Mouse (Mus musculus): ENCODE measurements around the gene Cyb5d2.

The Cyb5d2 gene

DNA sequence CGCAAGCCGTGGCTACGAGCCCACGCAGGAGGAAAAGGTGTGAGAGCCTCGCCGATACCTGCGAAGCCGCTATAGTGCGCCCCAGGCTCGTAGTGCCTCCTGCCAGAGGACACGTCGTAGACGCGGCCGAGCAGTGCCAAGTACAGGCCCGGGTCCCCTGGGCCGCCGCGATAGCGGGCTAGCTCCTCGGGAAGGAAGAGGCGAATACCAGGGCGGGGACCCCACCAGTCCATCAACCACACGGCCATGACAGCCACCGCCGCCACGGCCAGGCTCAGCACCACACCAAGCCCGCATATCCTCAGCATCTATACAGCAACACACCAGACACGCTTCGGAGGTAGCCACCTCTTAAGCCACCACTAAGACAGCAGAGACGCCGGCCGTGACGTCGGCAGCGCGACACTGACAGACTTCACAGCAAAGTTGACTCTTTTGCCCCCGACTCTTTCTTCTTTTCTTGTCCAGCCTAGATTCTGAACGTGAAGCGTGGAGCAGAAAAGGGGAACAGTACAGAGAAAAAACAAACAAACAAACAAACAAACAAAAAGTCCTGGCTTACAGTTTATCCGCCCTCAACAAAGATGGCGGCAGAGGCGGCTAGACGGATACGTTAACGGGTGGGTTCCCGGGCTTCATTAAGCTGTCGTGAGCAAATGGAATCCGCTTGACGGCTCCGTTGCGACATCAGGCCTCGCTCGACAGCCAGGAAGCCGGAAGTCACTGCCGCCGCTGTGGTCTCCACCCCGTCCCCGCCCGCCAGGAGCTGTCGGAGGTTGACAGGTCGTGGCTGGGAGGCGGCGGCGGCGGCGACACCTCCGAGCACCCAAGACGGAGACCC, at the start of gene Cyb5d2, which contains the start of gene Zzef1:
Gene Cyb5d2 (minus strand): TSS at position 688 of the 841 bp plus-strand sequence.
Gene Zzef1 (plus strand): TSS at position 772 of the 841 bp plus-strand sequence.
- in situ Hi-C loops (cut with MboI; ENCODE audit: unreplicated experiment in 2 of 2), result loop anchor here in 1 of 2 experiments (25.0 kb wide), 1 partner anchor 583 kb away; the partner anchor contains the start of genes 4933427D14Rik, Gm43951, Med31 and Txndc17

DNA sequence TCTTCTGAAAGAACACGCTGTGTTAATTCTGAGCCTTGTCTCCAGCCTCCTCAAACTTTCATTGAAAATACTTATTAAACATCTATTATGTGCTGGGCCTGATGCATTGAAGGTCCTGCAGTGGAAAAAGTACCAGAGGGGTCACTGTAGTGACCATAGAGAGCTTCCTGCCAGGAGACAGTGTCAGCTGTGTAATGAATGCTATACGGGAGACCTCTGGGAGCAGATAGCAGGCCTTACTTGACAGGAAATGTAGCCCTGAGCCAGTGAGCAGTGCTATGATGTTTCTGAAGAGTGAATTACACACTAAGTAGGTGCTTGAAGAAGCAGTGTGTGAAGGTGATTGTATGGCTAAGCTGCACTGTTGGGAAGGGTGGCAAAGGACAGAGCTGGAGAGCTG, 49.6 kb upstream of the Cyb5d2 start:
- in situ Hi-C loops (cut with MboI; ENCODE audit: unreplicated experiment in 2 of 2), result no loop called here

DNA sequence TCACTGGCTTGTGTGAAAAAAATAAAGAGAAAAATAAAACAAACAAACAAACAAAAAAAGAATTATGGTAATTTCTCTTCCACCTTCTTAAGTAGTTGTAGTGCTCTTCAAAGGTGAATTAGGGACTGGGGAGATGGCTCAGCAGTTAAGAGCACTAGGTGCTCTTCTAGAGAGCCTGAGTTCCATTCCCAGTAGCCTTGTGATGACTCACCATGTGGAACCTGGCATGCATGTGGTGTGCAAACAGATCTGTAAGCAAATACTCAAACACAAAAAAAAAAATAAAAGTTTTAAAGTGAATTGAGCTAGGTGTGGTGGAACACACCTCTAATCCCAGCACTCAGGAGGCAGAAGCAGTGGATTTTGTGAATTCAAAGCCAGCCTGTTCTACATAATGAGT, 47.6 kb upstream of the Cyb5d2 start:
- in situ Hi-C loops (cut with MboI; ENCODE audit: unreplicated experiment in 2 of 2), result no loop called here

DNA sequence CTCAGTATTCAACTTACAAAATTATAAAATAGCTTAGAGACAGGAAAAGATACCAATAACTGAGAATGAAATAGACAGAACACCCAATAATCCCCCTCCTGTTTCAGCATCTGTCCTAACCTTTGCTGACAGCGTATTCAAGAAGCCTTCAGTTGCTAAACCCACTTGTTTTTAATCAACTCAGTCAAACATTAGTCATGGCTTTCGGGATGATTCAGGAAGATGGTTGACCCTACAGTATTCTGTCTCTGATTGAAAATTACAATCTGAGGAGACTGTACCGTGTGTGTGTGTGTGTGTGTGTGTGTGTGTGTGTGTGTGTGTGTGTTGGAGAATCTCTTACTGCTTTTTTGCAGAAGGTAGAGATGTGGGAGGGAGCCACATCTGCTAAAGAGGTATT, 46.8 kb upstream of the Cyb5d2 start:
- in situ Hi-C loops (cut with MboI; ENCODE audit: unreplicated experiment in 2 of 2), result no loop called here

DNA sequence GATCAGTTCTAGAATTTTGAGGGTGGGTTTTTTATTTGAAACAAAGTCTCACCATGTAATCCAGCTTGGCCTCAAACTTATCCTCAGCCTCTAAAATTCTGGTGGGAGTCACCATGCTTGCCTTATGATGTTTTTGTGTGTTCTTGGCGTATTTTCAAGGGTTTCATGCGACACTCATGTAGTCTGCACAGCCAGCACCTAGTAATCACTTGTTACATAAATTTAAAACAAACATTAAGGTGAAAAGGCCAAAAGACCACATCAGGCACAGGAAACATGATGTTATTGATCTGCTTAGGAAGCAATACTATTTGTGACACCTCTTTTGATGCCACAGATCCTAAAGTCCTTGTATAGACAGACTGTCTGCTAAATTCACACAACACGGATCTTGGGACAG, 33.9 kb upstream of the Cyb5d2 start:
- in situ Hi-C loops (cut with MboI; ENCODE audit: unreplicated experiment in 2 of 2), result no loop called here

DNA sequence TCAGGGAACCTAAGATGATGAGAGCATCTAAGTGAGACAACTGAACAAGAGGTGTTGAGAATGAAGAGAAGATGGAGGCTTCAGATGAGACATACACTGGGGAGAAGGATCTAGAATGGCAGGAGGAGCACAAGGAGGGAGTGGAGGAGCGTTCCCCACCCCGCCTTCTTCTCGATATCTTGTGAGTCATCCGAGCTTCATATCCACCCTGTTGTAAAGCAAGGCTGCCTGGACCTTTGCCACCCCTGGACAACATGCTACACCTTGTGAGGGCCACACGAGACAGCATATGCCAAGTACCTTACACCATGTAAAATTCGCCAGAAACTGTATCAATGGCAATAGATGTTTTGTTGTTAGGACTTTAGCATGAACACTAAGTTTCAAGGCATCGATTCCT, 25.1 kb upstream of the Cyb5d2 start:
- in situ Hi-C loops (cut with MboI; ENCODE audit: unreplicated experiment in 2 of 2), result no loop called here

DNA sequence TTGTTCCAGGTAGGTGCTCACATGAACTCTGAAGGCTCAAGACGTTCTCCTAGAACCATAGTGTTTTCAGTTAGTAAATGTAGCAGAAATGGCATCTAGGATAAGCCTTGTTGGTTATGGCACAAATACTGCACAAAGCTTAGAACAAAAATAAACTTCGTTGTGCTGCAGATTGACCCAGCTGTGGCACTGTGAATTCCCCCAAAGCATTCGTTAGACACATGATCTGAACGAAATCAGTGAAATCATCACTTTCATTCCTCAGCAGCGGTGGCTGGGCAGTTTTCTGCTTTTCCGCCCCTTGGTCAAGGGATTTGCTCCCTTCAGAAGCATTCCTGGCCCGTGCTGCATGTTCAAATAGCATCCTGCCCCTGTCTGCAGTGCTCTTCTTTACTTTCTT, 22.1 kb upstream of the Cyb5d2 start:
- in situ Hi-C loops (cut with MboI; ENCODE audit: unreplicated experiment in 2 of 2), result no loop called here

DNA sequence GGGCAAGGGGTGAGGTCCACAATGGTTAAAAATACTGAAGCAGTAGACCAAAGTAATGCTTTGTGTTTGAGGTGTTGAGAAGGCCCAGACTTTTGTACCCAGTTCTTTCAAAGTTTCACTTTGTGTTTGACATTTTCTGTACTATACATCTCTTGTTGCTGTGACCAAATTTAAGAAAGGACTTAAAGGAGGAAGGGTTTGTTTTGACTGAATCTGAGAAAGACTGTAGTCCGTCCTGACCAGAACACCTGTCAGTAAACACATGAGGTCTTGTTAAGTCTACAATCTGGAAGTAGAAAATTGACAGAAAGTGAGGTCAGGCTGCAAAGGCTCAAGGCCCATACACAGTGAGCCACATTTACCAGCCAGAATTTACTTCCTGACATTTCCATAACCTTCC, 20.9 kb upstream of the Cyb5d2 start:
- in situ Hi-C loops (cut with MboI; ENCODE audit: unreplicated experiment in 2 of 2), result no loop called here

DNA sequence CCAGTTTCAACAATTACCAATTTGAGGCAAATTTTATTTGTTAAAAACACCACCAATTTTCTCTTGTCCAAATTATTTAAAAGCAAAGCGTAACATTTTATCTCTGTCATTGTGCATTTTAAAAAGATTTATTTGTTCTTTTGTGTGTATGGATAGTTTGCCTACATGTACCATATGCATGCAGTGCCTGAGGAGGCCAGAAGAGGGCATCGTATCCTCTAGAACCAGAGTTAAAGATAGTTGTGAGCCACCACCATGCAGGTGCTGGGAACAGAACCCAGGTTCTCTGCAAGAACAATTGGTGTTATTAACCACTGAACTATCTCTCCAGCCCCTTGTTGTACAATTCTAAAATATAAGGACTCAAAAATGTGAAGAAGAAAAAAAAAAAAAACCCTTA, 18.2 kb upstream of the Cyb5d2 start:
- in situ Hi-C loops (cut with MboI; ENCODE audit: unreplicated experiment in 2 of 2), result no loop called here

DNA sequence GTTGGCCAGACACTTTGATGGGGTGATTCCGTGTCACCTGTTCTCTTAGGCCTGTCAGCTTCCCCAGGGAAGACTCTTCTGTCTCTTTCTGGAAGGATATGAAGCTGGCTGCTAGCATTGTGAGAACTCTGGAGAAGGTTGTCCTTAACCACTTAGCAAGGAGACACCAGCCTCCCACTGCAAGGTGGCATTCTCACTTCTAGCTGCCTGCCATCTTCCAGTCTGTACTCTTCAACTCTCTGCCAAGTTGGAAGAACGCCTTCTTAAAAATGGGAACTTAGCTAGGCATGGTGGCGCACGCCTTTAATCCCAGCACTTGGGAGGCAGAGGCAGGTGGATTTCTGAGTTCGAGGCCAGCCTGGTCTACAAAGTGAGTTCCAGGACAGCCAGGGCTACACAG, 17.7 kb upstream of the Cyb5d2 start:
- in situ Hi-C loops (cut with MboI; ENCODE audit: unreplicated experiment in 2 of 2), result no loop called here

DNA sequence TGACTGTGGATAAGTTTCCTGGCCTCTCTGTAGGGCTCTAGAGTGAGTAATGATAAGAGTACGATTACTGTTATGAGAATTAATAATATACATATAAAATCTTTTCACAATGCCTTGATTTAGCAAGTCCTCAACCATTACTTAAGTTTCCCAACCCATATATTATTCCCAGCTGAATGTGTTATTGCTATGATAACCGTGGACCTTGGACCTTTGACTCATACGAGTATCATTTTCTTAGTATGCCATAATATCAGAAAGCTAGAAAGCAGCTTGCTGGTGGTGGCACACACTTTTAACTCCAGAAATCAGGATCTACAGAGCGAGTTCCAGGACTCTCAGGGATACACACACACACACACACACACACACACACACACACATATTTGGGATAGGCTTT, 12.1 kb upstream of the Cyb5d2 start:
- in situ Hi-C loops (cut with MboI; ENCODE audit: unreplicated experiment in 2 of 2), result no loop called here

DNA sequence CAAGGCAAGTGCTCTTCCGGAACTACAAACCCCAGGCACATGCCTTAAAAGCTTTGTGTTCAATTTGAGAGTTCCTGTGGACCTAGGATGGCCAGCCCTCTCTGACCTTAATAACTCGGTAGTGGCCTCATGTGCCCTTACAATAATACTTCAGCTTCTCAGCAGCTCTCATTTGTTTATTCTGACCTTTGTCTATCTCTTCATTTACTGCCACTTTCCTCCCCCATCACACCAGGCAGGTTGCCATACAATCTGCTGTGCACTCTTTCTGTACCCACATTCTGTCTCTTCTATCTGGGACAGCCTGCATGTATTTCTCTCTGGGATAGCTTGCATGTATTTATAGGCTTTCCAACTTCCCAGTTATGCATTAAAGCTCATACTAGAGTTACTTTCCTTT, 10.6 kb upstream of the Cyb5d2 start:
- in situ Hi-C loops (cut with MboI; ENCODE audit: unreplicated experiment in 2 of 2), result no loop called here

DNA sequence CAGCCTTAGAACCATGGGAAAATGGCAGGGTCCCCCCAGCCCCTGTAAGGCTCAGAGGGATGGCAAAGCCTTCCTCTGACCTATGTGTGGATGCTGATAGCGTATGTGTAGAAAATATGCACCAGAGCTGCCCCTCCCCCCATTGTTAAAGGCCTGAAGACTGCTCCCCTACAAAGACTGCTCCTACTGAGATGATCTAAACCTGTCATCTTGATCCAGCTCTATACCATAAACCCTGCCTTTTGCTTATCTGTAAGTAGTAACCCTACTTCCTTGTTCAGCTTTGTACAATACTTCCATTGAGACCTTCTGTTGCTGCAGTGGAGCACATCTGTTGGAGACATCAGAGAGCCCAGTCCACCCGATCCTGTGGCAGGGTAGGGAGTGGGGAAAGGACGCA, 9.3 kb upstream of the Cyb5d2 start:
- in situ Hi-C loops (cut with MboI; ENCODE audit: unreplicated experiment in 2 of 2), result no loop called here

DNA sequence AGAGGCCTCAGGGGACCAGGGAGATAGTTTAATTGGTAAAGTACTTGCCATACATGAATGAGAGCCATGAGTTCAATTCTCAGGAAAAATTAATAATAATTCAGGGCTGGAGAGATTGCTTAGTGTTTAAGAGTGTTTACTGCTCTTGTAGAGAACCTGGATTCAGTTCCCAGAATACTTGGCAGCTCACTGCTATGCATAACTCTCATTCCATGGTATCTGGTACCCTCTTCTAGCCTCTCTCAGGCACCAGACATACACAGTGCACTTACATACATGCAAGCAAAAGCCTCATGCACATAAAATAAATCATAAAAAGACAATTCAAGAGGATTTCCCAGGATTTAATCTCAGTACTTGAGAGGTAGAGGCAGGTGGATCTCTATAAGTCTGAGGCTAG, 8.6 kb upstream of the Cyb5d2 start:
- in situ Hi-C loops (cut with MboI; ENCODE audit: unreplicated experiment in 2 of 2), result no loop called here

DNA sequence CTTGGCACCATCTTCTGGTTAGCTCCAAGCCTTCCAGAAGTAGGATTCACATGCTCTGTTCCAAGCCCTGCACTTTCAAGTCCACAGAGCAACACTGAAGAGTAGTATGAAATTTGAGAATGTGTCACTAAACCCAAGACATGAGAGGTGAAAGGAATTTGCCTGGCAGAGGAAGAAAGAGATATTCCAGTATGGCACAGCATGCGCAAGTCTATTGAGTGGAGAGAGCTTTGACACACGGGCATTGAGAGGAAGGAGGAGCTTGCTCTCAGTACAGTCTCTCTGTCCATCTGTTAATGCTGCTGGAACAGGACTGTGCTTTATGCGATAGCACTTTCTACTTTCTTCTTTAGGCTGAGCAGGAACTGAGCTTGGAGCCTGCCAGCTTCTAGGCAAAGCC, 7.1 kb upstream of the Cyb5d2 start:
- in situ Hi-C loops (cut with MboI; ENCODE audit: unreplicated experiment in 2 of 2), result no loop called here

DNA sequence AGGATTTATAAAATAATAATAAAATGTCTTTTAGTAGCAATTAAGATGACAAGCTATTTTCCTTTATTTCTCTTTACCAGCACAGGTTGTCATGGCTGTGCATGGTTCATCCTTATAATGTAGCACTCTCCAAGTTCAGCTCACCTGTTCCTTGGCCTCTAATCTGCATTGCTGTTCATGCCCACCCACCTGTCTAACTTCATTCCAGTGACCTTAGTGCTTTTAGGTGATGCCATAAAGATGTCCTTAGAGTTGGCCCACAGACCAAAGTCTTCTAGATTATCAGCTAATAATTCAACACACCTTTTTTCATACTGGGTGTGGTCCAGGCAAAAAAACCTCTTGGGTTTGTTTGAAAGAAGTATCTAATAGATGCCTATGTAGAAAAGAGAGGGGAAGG, 5.2 kb upstream of the Cyb5d2 start:
- in situ Hi-C loops (cut with MboI; ENCODE audit: unreplicated experiment in 2 of 2), result no loop called here

DNA sequence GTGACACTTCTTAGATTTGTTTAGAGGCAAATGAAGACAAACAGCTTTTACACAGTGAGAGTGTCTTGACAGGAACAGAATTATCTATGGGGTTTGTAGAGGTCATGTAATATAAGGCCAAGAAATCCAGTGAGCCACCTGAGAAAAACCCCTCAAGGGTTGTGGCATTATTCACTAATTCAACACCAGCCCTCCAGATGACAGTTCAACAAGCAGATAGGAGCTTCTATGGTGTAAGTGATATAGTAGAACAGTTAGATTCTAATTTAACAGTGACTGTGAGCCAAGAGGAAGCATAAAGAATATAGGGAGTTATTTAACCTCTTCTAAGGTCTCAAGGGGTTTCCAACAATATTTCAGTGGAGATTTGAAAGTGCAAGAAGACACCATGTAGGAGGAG, 2.2 kb upstream of the Cyb5d2 start:
- in situ Hi-C loops (cut with MboI; ENCODE audit: unreplicated experiment in 2 of 2), result loop anchor here in 1 of 2 experiments (25.0 kb wide), 1 partner anchor 586 kb away; the partner anchor contains the start of genes 4933427D14Rik, Gm43951, Med31 and Txndc17

DNA sequence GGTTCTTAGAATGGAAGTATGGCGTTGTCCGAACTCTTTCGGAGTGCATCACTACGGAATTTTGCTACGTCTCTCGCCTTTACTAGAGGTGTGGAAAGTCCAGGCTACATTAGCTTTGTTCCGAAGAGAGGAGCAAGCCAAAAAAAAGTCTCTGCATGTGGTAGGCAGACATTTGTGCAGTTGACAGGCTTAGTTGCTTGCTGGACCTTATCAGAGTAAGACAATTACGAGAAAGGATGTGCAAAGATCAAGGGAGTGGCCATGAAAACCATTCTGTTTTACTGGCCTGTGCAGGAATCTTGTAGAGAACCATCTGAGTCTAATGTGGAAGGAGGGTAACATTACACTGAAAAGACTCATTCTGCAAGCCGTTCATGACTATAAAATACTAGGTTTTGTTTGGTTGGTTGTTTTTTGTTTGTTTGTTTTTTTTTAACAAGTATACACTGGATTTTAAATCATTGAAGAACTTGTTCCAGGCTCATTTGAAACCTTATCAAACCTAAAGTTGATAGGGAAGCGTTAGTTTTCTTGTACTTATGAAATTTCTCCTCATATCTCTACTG, 914 bp upstream of the Cyb5d2 start:
- in situ Hi-C loops (cut with MboI; ENCODE audit: unreplicated experiment in 2 of 2), result loop anchor here in 1 of 2 experiments (25.0 kb wide), 1 partner anchor 585 kb away; the partner anchor contains the start of genes 4933427D14Rik, Gm43951, Med31 and Txndc17

DNA sequence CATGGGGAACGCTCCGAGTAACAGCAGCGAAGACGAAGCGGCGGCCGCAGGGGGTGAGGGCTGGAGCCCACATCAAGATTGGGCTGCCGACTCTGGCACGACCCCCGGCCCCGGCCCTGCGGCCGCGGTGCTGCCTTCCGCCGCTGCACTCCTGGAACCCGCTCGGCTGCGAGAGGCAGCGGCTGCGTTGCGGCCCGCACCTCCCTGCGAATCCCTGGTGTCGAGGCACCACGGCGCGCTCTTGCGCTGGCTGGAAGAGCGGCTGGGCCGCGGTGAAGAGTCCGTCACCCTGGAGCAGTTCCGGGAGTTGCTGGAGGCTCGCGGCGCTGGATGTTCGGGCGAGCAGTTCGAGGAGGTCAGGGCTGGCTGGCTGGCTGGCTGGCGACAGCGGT, 350 bp upstream of the Cyb5d2 start:
- in situ Hi-C loops (cut with MboI; ENCODE audit: unreplicated experiment in 2 of 2), result loop anchor here in 1 of 2 experiments (25.0 kb wide), 1 partner anchor 584 kb away; the partner anchor contains the start of genes 4933427D14Rik, Gm43951, Med31 and Txndc17

DNA sequence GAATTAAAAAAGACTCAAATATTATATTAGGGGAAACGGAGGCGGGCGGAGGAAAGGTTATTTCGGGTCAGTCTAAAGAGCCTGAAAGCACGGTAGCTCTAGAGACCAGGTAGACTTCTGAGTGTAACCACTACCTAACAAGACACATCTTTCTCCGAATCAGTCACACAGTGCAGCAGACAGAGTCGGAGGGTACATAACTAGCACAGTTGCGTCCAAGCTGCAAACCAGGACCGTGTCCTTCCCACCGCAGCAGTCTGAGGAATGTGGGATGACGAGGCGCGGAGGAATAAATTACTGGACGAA, 840 bp downstream of the Cyb5d2 start:
- in situ Hi-C loops (cut with MboI; ENCODE audit: unreplicated experiment in 2 of 2), result loop anchor here in 1 of 2 experiments (25.0 kb wide), 1 partner anchor 583 kb away; the partner anchor contains the start of genes 4933427D14Rik, Gm43951, Med31 and Txndc17

DNA sequence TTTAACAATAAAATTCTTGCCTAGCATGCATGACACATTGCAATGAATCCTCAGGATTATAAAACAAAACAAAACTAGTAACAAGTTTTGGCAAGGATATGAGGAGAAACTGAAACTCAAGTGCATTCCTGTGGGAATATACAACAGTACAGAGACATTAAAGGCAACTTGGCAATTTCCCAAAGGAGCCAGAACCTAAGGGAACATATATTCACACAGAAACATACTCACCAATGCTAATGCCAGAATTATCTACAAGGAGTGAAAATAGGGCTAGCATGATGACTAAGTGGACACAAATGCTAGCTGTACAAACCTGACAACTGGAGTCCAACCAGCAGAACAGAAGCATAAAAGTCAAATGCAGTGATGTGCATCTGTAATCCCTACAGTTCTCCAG, 3.9 kb downstream of the Cyb5d2 start:
- in situ Hi-C loops (cut with MboI; ENCODE audit: unreplicated experiment in 2 of 2), result loop anchor here in 1 of 2 experiments (25.0 kb wide), 1 partner anchor 580 kb away; the partner anchor contains the start of genes 4933427D14Rik, Gm43951, Med31 and Txndc17

DNA sequence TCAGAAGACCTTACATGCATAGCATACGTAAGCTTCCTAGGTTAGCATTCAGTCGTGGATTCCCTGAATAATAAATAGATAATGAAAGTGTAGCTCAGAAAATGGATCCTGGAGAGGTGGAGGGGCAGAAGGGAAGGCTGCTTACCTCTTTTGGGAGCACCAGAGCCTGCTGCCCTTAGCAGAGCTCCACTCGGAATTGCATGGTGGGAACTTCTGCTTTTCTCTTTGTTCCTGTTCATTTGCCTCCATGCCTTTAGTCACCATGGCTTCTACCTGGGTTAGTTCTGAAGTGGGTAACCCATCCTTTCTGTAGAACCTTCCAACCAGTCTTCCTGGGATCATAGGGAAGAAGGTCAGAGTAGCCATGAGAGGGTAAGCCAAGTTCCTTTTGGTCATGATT, 13.4 kb downstream of the Cyb5d2 start:
- in situ Hi-C loops (cut with MboI; ENCODE audit: unreplicated experiment in 2 of 2), result loop anchor here in 1 of 2 experiments (25.0 kb wide), 1 partner anchor 570 kb away; the partner anchor contains the start of genes 4933427D14Rik, Gm43951, Med31 and Txndc17

Measured in v-Abl transformed pro-B cells (cell line).